Mouse (Mus musculus) v-Abl transformed pro-B cells (cell line): Measurements from ENCODE around the gene Prss33.

Experiments used
- in situ Hi-C, 2 experiments: fragments of 400-800 bp; cut with MboI; formaldehyde crosslinking; loops; one replicate each; pipeline ENCODE4 v1.15.1; 2025; ENCODE audit not compliant: unreplicated experiment in 2 of 2

Gene Prss33

DNA sequence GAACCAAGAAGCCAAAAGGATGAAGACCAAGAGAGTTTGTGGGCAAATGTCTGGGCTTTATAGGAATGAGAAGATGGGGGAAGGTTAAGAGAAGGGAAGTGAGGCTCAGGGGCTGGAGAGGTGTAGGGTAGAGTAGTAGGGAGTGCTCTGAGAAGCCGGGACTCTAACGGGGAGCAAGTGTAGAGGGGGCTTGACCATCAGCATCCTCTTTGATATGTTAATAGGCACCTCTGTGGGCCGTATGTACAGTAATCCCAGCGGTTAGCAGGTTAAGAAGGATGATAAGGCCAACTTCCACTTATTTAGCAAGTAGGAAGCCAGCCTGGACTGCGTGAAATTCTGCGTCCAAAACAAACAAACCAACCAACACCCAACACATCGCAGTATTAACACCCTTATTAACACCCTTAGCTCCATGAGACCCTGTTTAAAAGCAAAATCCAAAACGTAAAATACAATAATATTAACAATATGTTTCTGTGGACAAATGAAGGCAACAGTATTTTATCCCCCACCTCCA, 46.0 kb downstream of the Prss33 start:
- in situ Hi-C loops: no loop called here

DNA sequence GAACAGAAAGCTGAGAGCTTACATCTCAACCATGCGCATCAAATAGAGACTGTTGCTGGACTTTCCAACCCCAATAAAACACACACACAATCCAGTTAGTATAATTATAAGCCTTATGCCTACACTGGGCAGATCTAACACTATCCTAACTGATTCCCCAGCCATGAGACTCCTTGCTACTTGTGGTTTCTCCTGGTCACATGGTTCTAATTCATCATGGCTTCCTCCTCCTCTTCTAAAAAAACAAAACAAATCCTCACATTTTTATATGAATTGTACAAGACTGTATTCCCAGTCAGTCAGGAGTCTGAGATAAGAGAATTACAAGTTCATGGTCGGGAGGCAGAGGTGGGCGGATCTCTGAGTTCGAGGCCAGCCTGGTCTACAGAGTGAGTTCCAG, 46.9 kb downstream of the Prss33 start:
- in situ Hi-C loops: no loop called here

DNA sequence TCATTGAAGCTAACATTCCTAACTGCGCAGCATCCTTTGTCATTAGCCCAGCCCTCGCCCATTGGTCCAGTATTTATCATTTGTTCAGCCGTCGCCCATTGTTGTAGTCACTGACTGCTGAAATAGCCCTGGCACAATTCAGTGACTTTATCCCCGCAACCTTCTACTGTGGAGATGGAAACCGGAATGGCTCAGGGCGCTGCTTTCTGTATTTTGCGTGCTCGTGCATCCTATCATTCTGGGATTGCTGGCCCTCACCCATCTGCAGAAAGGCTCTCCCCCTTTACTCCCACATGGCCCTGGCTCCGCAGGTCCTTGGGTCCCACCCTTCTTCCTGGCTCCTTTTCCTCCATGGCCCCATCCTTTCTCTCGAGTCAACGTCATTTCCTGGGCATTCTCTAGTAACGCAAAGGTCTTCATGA, 49.3 kb downstream of the Prss33 start:
- in situ Hi-C loops: no loop called here

DNA sequence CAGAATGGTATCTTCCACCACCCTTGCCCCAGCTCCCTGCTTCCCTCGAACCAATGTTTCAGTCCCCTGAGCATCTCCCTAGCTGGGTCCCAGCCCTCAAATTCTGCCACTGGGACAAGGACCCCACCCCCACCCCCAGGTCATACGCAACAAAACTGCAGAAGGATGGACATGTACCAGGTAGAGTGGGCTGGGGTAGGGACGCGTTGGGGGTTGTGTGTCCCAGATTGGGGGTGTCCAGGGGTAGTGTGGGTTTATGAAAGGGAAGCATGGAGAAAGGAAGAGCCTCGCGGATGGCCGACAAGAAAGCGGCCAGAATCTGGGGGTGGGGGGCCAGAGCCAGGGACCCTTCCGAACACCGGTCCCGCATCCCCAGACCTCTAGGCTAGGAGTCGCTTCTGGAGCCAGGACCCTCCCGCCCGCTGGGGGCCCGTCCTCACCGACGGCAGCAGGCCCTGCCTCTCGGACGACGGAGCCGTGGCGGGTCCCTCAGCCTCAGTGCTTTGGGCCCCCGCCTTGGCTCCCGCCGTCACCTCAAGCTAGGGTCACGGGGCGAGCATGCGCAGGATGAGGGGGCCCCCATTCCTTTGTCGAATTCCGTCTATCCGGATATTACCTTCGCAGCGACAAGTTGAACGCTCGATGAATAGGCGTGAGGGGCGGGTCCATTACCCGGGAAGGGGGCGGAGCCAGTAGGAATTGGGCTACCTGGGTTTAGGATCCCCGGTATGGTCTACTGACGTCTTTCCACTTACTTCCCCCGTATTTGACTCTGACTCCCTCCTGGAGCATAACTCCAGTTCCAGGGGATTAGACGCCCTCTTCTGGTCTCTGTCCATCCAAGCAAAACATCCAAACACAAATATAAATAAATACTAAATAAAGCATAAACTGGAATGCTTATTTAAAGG, 50.0 kb downstream of the Prss33 start, which contains the start of gene Flywch2:
TSS of gene Flywch2 (minus strand) at position 521 of the 911 bp plus-strand sequence.
- in situ Hi-C loops: no loop called here

DNA sequence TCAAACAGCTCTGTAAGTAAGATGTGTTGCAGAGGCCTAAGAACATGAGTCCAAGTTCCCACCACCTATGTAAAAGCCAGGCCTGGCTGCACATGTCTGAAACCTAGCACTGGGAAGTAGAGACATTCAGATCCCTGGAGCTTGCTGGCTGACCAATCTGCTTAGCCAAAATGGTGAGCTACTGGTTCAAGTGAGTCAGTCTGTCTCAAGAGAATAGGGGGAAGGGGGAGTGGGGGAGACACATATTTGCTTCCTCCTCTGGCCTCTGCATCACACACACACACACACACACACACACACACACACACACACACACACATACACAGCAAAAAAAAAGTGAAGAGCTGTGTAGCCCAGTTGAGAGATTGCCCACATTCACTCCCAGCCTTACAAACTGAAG, 52.5 kb downstream of the Prss33 start:
- in situ Hi-C loops: no loop called here
